Mouse (Mus musculus): ENCODE measurements around the gene BC049352. TPM values are rescaled to one million over a fixed set of nuclear protein-coding genes. Genes with fewer than 3 reads are reported as not detected.

The BC049352 gene
- polyA plus RNA-seq, 1 experiment from 2014 or later: not detected

Small RNAs within 50 kb of the gene (microRNA-seq; reads per million reads assigned to microRNA genes)
- gene Mir7086: not detected

Other genes with a start within 250 kb of the BC049352 start
- 15.9 and 17.4 TPM in 2 replicates for gene Ube4a, start 216.4 kb upstream of the BC049352 start, polyA plus RNA-seq (2015; fragmentation: Nextera tagmentation; extraction: Ambion mirVana)
- 1.9 TPM in 1 of 2 replicates, not detected in the other for gene Cd3g, start 201.6 kb upstream of the BC049352 start, polyA plus RNA-seq (2015; fragmentation: Nextera tagmentation; extraction: Ambion mirVana)
- 0.45 TPM in 1 of 2 replicates, not detected in the other for gene Cd3d, start 200.2 kb upstream of the BC049352 start, polyA plus RNA-seq (2015; fragmentation: Nextera tagmentation; extraction: Ambion mirVana)
- 0.55 TPM in 1 of 2 replicates, not detected in the other for gene Cd3e, start 172.4 kb upstream of the BC049352 start, polyA plus RNA-seq (2015; fragmentation: Nextera tagmentation; extraction: Ambion mirVana)
- 1.3 and 1.5 TPM in 2 replicates for gene Mpzl2, start 142.2 kb upstream of the BC049352 start, polyA plus RNA-seq (2015; fragmentation: Nextera tagmentation; extraction: Ambion mirVana)
- gene Mpzl3, start 126.8 kb upstream of the BC049352 start, polyA plus RNA-seq (2015; fragmentation: Nextera tagmentation; extraction: Ambion mirVana): 1.6 and 1.7 TPM in 2 replicates
- 0.17 and 0.23 TPM in 2 replicates for gene Jaml, start 102.8 kb upstream of the BC049352 start, polyA plus RNA-seq (2015; fragmentation: Nextera tagmentation; extraction: Ambion mirVana)
- gene Scn2b, start 64.2 kb upstream of the BC049352 start, polyA plus RNA-seq (2015; fragmentation: Nextera tagmentation; extraction: Ambion mirVana): 1.5 and 2.1 TPM in 2 replicates
- gene Scn4b, start 43.6 kb upstream of the BC049352 start, polyA plus RNA-seq (2015; fragmentation: Nextera tagmentation; extraction: Ambion mirVana): 0.17 and 0.44 TPM in 2 replicates
- 0.19 TPM in 1 of 2 replicates, not detected in the other for gene Tmprss4, start 22.1 kb downstream of the BC049352 start, polyA plus RNA-seq (2015; fragmentation: Nextera tagmentation; extraction: Ambion mirVana)
- gene Il10ra, start 87.1 kb downstream of the BC049352 start, polyA plus RNA-seq (2015; fragmentation: Nextera tagmentation; extraction: Ambion mirVana): 0.55 and 0.62 TPM in 2 replicates
- gene Tmprss13, start 137.1 kb downstream of the BC049352 start, polyA plus RNA-seq (2015; fragmentation: Nextera tagmentation; extraction: Ambion mirVana): 0.14 TPM in 1 of 2 replicates, not detected in the other
- gene Fxyd6, start 188.2 kb downstream of the BC049352 start, polyA plus RNA-seq (2015; fragmentation: Nextera tagmentation; extraction: Ambion mirVana): 40.3 and 42.0 TPM in 2 replicates
- 1.1 and 1.2 TPM in 2 replicates for gene Fxyd2, start 217.7 kb downstream of the BC049352 start, polyA plus RNA-seq (2015; fragmentation: Nextera tagmentation; extraction: Ambion mirVana)
- 0.07 and 0.22 TPM in 2 replicates for gene Dscaml1, start 244.6 kb downstream of the BC049352 start, polyA plus RNA-seq (2015; fragmentation: Nextera tagmentation; extraction: Ambion mirVana)